Mouse (Mus musculus) ES-E14 (cell line): ENCODE data around the gene Svep1. TPM values are rescaled to one million over a fixed set of nuclear protein-coding genes. Genes with fewer than 3 reads are reported as not detected.

Experiments used
- DNase-seq: peaks from one replicate; pipeline ENCODE4 v3.0.0-alpha.2; 2013; ENCODE audit warnings: low read depth, low spot score
- H3K27ac ChIP-seq: 2 replicates; pipeline ENCODE4 v1.5.1; 2012; ENCODE audit warnings: low read depth, mild to moderate bottlenecking, low read length, moderate library complexity, mixed read lengths; ENCODE audit not compliant: poor library complexity, insufficient read depth, severe bottlenecking
- H3K36me3 ChIP-seq: 2 replicates; pipeline ENCODE4 v1.6.1; 2012; ENCODE audit warnings: mild to moderate bottlenecking, low read length, moderate library complexity, mixed read lengths; ENCODE audit not compliant: control insufficient read depth, poor library complexity, insufficient read depth, severe bottlenecking
- H3K4me1 ChIP-seq, 2 experiments: fragments of 150-350 bp in 1 of 2; sonication (generic) in 1 of 2; 2 replicates each; pipeline ENCODE4 v1.6.1; 2012; ENCODE audit warnings: low read length in 2 of 2, mild to moderate bottlenecking in 1 of 2, mixed read lengths in 1 of 2; ENCODE audit not compliant: control insufficient read depth in 2 of 2, insufficient read depth in 2 of 2, poor library complexity in 1 of 2
- H3K4me3 ChIP-seq, 2 experiments: fragments of 150-350 bp in 1 of 2; sonication (generic) in 1 of 2; 2 replicates each; pipeline ENCODE4 v1.5.1; 2012; ENCODE audit warnings: low read length in 2 of 2, low read depth in 1 of 2, mild to moderate bottlenecking in 1 of 2, mixed read lengths in 1 of 2; ENCODE audit not compliant: insufficient read depth in 1 of 2, poor library complexity in 1 of 2, severe bottlenecking in 1 of 2
- H3K9ac ChIP-seq: 2 replicates; pipeline ENCODE4 v1.6.1; 2012; ENCODE audit warnings: low read depth, mild to moderate bottlenecking, low read length, mixed read lengths; ENCODE audit not compliant: poor library complexity, insufficient read depth, severe bottlenecking
- H3K9me3 ChIP-seq: fragments of 150-350 bp; sonication (generic); 2 replicates; pipeline ENCODE4 v1.6.1; 2012; ENCODE audit warnings: low read depth, mild to moderate bottlenecking, low read length; ENCODE audit not compliant: control insufficient read depth, insufficient read depth
- CHD2 ChIP-seq: IDR thresholded peaks from 2 replicates; pipeline ENCODE4 v1.6.1; 2014; ENCODE audit warnings: mild to moderate bottlenecking, low read depth, low read length, inconsistent platforms
- HCFC1 ChIP-seq: IDR thresholded peaks from 2 replicates; pipeline ENCODE4 v1.6.1; 2012; ENCODE audit warnings: low read length, inconsistent platforms, borderline replicate concordance; ENCODE audit not compliant: insufficient read depth
- MAFK ChIP-seq: IDR thresholded peaks from 2 replicates; pipeline ENCODE4 v1.6.1; 2014; ENCODE audit warnings: mild to moderate bottlenecking, low read depth, low read length, inconsistent platforms; ENCODE audit not compliant: insufficient read depth
- ZC3H11A ChIP-seq: IDR thresholded peaks from 2 replicates; pipeline ENCODE4 v1.6.1; 2012; ENCODE audit warnings: low read depth, mild to moderate bottlenecking, inconsistent platforms, low read length, borderline replicate concordance
- ZNF384 ChIP-seq: IDR thresholded peaks from 2 replicates; pipeline ENCODE4 v1.6.1; 2012; ENCODE audit warnings: low read depth, low read length, inconsistent platforms
- in situ Hi-C, 2 experiments: fragments of 600-800 bp; cut with MboI; formaldehyde crosslinking; loops; one replicate each; pipeline ENCODE4 v1.15.1; 2025; ENCODE audit warnings: low sequenced_read_pairs in 2 of 2, inconsistent platforms in 1 of 2; ENCODE audit not compliant: unreplicated experiment in 2 of 2
- total RNA-seq: library from RNA; depleted of rRNA; stranded (reverse); fragments of 300-350 nt; gene quantifications from 2 replicates; pipeline ENCODE4 v1.2.3, GENCODE M21; 2012

The Svep1 gene
- total RNA-seq, 1 experiment = 0.22 TPM

DNA sequence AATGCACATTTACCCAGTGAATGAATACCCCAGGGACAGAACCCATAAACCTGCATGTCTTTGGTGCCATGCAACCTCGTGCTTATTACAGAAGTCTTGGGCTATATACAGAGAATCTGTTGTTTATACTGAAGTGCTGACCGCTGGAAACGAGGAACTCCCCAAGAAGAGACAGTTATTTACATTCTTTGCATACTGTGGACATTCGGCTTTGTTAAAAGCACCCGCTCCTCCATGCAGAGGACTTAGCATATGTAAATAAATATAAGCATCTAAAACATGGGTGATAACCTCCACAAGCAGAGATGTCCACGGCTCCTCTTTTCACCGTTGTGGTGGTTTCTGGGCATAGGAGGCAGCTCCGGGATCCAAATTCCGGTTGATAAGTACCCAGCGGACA, 95.7 kb downstream of the Svep1 start:
- H3K4me1 ChIP-seq = no peaks in the 10 kb centered on the region
- no peak overlapping the region for H3K9ac ChIP-seq
- H3K27ac ChIP-seq = no peak overlapping the region
- no peaks in the 10 kb centered on the region for H3K9me3 ChIP-seq
- in situ Hi-C loops = no loop called here
- TF ChIP-seq ZC3H11A (no peak), HCFC1 (no peak), MAFK (no peak), CHD2 (no peak), ZNF384 (no peak)
- no peak overlapping the region for H3K4me3 ChIP-seq
- DNase-seq = no peak
- H3K36me3 ChIP-seq = no peaks in the 10 kb centered on the region

DNA sequence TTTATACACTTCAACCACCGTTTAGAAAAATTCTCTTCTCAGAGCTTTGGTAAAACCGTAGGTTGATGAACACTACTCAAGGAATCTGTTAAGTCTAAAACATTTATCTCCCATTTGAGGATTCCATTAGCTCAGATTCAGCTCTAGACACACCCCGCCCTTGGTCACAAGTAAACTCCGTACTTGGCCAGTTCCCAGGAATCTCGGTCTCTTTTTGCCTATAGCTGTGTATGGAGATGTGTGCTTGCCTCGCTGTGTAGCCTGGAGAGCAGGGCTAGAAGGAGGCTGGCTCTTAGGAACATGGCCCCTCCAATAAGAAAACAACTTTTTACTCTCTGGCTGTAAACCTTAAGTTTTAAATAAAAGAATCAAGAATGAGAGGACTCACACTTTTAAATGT, 96.9 kb downstream of the Svep1 start:
- no peak for TF ChIP-seq ZC3H11A
- no peak for TF ChIP-seq ZNF384
- no peak for TF ChIP-seq HCFC1
- no peak for TF ChIP-seq MAFK
- no peak for TF ChIP-seq CHD2
- no peak for DNase-seq
- H3K36me3 ChIP-seq = no peaks in the 10 kb centered on the region
- no peak overlapping the region for H3K4me3 ChIP-seq
- no peak overlapping the region for H3K27ac ChIP-seq
- H3K4me1 ChIP-seq = no peaks in the 10 kb centered on the region
- H3K9me3 ChIP-seq = no peaks in the 10 kb centered on the region
- no peak overlapping the region for H3K9ac ChIP-seq
- in situ Hi-C loops = no loop called here

DNA sequence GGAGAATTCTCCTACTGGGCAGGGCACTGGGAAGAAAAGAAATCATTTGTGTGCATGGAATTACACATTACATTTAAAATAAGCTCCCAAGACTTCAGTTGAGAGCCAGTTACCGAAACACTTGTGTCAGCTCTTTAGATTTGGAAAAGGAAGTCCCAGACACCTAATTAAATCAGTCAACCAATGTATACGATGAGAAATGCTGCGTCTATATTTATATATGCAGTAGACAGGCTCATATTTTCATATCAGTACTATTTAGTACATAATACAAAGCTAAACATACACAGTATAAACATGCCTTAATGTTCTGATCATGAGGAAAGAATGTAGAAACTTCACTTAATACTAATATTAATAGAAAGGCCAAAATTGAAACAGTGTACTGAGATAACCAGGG, 98.3 kb downstream of the Svep1 start:
- Histone ChIP-seq H3K9ac (no peak overlapping the region), H3K4me1 (no peaks in the 10 kb centered on the region), H3K9me3 (no peaks in the 10 kb centered on the region), H3K27ac (no peak overlapping the region), H3K4me3 (no peak overlapping the region), H3K36me3 (no peaks in the 10 kb centered on the region)
- in situ Hi-C loops = no loop called here
- TF ChIP-seq HCFC1 (no peak), ZNF384 (no peak), CHD2 (no peak), MAFK (no peak), ZC3H11A (no peak)
- no peak for DNase-seq

DNA sequence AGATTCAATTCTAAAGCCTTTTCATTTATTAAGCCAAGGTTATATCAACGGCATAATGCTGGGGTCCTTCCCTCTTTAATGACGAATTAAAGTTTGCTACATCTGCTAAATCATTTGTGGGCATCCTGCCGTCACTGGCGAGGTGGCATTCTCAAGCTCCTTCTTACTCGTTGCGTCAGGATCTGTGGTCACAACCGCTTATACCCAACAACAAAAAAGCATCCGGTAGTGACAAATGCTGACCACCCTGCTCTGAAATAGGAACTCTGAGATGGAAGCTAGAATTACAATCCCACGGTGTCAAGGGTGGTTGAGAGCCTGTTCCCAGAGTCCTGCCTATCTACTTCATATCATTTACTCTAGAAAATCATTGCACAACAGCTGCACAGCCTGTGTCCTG, 108.9 kb downstream of the Svep1 start:
- Histone ChIP-seq H3K9ac (no peak overlapping the region), H3K4me1 (no peaks in the 10 kb centered on the region), H3K9me3 (no peaks in the 10 kb centered on the region), H3K4me3 (no peak overlapping the region), H3K27ac (no peak overlapping the region), H3K36me3 (no peaks in the 10 kb centered on the region)
- TF ChIP-seq ZC3H11A (no peak), HCFC1 (no peak), CHD2 (no peak), ZNF384 (no peak), MAFK (no peak)
- no peak for DNase-seq
- in situ Hi-C loops = loop anchor here in 1 of 2 experiments (25.0 kb wide), 1 partner anchor 435 kb away; no protein-coding TSS in a partner anchor

DNA sequence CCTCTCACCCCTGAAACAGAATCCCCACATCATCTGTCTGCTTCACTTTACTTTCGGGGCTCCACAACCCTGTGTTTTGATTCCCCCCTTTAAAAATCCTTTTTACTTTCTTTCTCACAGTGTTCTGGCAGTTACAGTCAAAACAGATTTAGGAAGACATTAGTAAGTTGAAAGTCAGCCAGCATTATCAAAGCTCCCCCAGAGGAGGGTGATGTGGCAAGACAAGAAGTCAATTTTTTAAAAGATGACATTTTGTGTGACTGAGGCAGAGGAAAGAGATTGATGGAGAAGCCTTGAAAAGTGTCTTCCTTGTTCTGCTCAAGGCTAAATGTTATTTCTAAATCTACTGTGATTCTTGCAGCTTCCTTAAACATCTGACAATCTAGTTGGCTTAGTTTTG, 119.9 kb downstream of the Svep1 start:
- DNase-seq = no peak
- in situ Hi-C loops = loop anchor here in 1 of 2 experiments (25.0 kb wide), 1 partner anchor 424 kb away; no protein-coding TSS in a partner anchor
- H3K27ac ChIP-seq = no peak overlapping the region
- no peak overlapping the region for H3K4me3 ChIP-seq
- no peaks in the 10 kb centered on the region for H3K9me3 ChIP-seq
- H3K36me3 ChIP-seq = no peaks in the 10 kb centered on the region
- TF ChIP-seq ZNF384 = no peak
- TF ChIP-seq MAFK = no peak
- no peak for TF ChIP-seq ZC3H11A
- no peak for TF ChIP-seq CHD2
- no peak for TF ChIP-seq HCFC1
- no peak overlapping the region for H3K9ac ChIP-seq
- no peaks in the 10 kb centered on the region for H3K4me1 ChIP-seq
